Mouse (Mus musculus) limb, embryonic 12.5 days (tissue): ENCODE data around the gene Ptpn12. TPM values are rescaled to one million over a fixed set of nuclear protein-coding genes. Genes with fewer than 3 reads are reported as not detected.

Source experiments
- ATAC-seq: fragments of 200-750 bp; cut with Nextera tagmentation; 2 replicates; pipeline ENCODE4 v1.8.0; 2017; ENCODE audit warnings: low read depth, moderate TSS enrichment; ENCODE audit not compliant: insufficient number of reproducible peaks, insufficient read depth, low FRiP score, low TSS enrichment
- H3K27ac ChIP-seq: fragments of 300-500 bp; sonication (generic); 2 replicates; pipeline ENCODE4 v1.5.1; 2016; ENCODE audit warnings: mild to moderate bottlenecking, moderate library complexity
- H3K27me3 ChIP-seq: fragments of 300-500 bp; sonication (generic); 2 replicates; pipeline ENCODE4 v1.6.1; 2016; ENCODE audit warnings: mild to moderate bottlenecking, moderate library complexity
- H3K36me3 ChIP-seq: fragments of 300-500 bp; sonication (generic); 2 replicates; pipeline ENCODE4 v1.6.1; 2016; ENCODE audit warnings: mild to moderate bottlenecking, moderate library complexity
- H3K4me1 ChIP-seq: fragments of 300-500 bp; sonication (generic); replicated peaks from 2 replicates; pipeline ENCODE4 v1.6.1; 2016
- H3K4me2 ChIP-seq: fragments of 300-500 bp; sonication (generic); 2 replicates; pipeline ENCODE4 v1.6.1; 2016; ENCODE audit warnings: mild to moderate bottlenecking, moderate library complexity
- H3K4me3 ChIP-seq: fragments of 300-500 bp; sonication (generic); replicated peaks from 2 replicates; pipeline ENCODE4 v1.5.1; 2016; ENCODE audit warnings: mild to moderate bottlenecking
- H3K9ac ChIP-seq: fragments of 300-500 bp; sonication (generic); replicated peaks from 2 replicates; pipeline ENCODE4 v1.6.1; 2016; ENCODE audit warnings: mild to moderate bottlenecking, moderate library complexity
- H3K9me3 ChIP-seq: fragments of 300-500 bp; sonication (generic); 2 replicates; pipeline ENCODE4 v1.6.1; 2016; ENCODE audit warnings: mild to moderate bottlenecking, moderate library complexity
- WGBS: fragments of 180-500 bp; shearing (Covaris S2); methylation state at CpG from one replicate; pipeline ENCODE4 v1.1.7; 2016; 5-methylcytosine and 5-hydroxymethylcytosine counted together
- polyA plus RNA-seq: library from polyadenylated mRNA; unstranded; fragments of >200 nt; fragmentation: Nextera tagmentation; extraction: Ambion mirVana; gene quantifications from 2 replicates; pipeline ENCODE4 v1.2.1, GENCODE M21; 2016

The Ptpn12 gene
- 25.5 and 26.7 TPM in 2 replicates for polyA plus RNA-seq

DNA sequence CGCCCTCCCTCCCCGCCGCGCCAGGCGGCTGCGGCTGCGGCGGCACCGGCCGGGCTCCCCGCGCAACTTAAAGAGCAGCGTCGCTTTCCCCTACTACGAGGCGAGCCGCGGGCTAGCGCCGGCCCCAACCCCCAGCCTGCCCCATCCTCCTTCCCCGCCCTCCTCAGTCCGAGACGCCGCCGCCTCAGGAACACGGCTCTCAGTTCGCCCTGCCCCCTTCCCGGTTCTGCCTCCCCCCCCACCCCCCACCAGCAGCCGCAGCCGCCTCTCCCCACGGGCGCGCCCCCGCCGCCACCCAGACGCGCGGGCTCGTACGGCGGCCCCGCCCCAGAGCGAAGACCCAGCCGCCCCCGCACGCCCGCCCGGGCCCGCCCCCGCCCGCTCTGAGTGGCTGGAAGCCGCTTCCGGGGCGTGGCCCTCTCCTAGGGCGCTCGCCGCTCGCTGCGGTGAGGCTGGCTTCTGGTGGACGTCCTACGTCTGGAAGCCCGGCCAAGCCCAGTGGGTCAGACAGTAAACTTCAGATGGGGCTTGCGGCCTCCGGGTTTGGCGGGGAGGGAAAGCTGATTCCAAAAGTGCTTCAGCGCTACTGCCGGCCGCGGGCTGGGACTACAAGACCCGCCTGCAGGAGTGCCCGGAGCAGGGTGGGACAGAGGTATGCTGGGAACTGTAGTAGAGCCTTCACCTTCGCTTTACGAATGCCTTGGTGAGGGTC, at the start of gene Ptpn12:
Ptpn12 (minus strand) TSS at position 92 of the 712 bp plus-strand sequence.
- H3K36me3 ChIP-seq, result no peaks in the 10 kb centered on the region
- H3K4me1 ChIP-seq, result peaks cover 7% of the 10 kb centered on the region
- whole genome bisulfite sequencing, result under 1% methylated on average over 49 of the region's 73 CpGs
- H3K4me3 ChIP-seq, result peak within 1 kb of the TSS; percentile 97
- no peaks in the 10 kb centered on the region for H3K9me3 ChIP-seq
- H3K27me3 ChIP-seq, result no peaks in the 10 kb centered on the region
- peak; percentile 97 for ATAC-seq
- peak within 1 kb of the TSS; percentile 65 for H3K4me2 ChIP-seq
- H3K27ac ChIP-seq, result peak within 1 kb of the TSS; percentile 99
- H3K9ac ChIP-seq, result peak within 1 kb of the TSS; percentile 95

DNA sequence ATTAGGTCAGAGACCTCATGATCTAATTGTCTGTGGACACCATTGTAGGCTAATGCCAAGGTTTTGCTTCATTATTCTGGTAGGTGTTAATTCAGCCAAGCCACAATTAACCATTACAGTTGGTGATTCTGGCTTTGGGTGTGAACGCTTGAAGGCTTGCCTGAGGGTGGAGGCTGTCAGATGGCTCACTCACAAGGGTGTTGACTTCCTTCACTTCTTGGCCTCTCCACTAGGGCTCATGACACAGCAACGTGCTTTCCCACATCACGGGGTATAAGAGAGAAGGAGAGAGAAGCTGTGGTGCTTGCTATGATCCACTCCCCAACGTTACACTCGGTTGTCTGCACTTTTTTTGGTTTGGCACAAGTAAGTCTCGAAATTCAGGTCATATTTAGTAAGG, 35.5 kb upstream of the Ptpn12 start:
- Histone ChIP-seq H3K27me3 (no peaks in the 10 kb centered on the region), H3K4me1 (no peaks in the 10 kb centered on the region), H3K36me3 (no peaks in the 10 kb centered on the region), H3K27ac (no peak overlapping the region), H3K4me3 (no peak overlapping the region), H3K9me3 (peaks cover 3% of the 10 kb centered on the region; the same call in 1 of the 2 replicates), H3K9ac (no peak overlapping the region), H3K4me2 (no peak overlapping the region)
- WGBS, result 74% methylated on average over 6 of the region's 6 CpGs
- ATAC-seq, result no peak

DNA sequence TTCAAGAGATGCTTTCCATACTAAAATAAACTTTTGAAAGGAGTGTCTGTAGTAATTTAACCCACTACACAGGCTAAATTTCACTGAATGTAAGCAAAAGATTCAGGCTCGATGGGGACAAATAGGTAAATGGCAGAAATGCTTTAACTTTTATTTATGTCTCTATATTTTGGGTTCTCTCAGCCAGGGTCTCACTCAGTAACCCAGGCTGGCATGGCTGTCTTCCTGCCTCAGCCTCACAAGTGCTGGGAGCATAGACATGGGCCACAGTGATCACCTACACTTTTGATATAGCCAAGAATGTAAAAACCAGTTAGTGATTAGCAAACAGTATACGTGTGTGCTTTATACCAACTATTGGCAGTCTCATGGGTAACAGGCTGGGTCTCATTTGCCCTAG, 1.5 kb upstream of the Ptpn12 start:
- no peak for ATAC-seq
- no peaks in the 10 kb centered on the region for H3K36me3 ChIP-seq
- 92% methylated on average over 2 of the region's 2 CpGs for WGBS
- no peak overlapping the region; the same call in 1 of the 2 replicates for H3K4me2 ChIP-seq
- no peaks in the 10 kb centered on the region for H3K9me3 ChIP-seq
- no peak overlapping the region for H3K27ac ChIP-seq
- no peaks in the 10 kb centered on the region for H3K27me3 ChIP-seq
- H3K4me1 ChIP-seq, result peaks cover 7% of the 10 kb centered on the region
- H3K9ac ChIP-seq, result no peak overlapping the region
- no peak overlapping the region for H3K4me3 ChIP-seq

DNA sequence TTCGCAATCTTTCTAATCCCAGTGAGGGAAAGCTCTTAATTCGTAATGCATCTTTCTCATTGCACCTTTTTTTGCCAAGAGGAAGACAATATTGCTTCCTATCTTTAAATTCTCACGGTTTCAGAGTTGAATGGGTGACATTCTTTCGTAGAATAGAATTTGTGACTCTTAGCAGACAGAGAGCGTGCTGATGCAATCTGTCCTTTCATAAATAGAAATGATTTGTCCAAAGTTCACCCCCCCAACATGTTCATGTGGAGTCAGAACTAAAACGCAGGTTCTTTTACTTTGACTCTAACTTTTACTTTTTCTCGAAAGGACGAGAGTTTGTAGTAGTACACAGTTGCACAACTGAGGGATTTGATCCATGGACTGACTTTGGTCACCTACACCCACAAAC, 884 bp upstream of the Ptpn12 start:
- Histone ChIP-seq H3K4me3 (peak overlapping the region; percentile 97), H3K27me3 (no peaks in the 10 kb centered on the region), H3K9me3 (no peaks in the 10 kb centered on the region), H3K9ac (peak overlapping the region; percentile 50), H3K4me1 (peaks cover 7% of the 10 kb centered on the region), H3K4me2 (peak overlapping the region; percentile 56), H3K27ac (peak overlapping the region; percentile 99), H3K36me3 (no peaks in the 10 kb centered on the region)
- no peak for ATAC-seq
- WGBS, result 14% methylated on average over 8 of the region's 8 CpGs

DNA sequence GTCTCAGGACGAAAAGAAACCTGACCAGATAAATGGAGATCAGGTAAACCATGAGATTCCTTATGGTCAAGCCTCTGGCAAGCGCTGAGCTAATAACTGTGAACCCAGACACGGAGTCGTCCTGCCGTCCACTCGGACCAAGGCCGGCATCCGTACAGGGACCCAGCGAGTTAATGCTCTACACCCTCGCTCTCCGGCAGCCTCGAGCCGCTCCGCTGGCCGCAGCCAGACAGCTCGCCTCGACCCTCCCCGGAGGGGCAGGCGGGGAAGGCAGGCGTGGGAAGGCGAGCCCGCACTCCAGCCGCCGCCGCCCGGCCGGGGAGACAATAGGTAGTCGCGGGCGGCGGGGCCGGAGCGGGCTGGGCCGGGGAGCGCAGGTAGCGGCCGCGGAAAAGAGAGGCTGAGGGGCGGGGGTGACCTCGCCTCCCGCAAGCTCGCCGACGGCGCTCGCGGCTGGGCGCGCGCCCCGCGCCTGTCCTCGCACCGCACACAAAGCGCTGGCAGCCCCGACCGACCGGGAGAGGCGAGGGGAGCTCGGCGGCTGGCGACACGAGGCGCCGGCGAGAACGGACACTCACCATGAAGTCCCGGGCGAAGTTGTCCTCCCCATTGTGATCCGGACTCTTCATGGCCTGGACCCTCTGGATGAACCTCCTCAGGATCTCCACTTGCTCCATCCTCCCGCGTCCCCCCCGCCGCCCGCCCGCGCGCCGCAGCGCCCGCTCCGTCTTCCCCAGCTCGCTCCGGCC, 466 bp downstream of the Ptpn12 start:
- under 1% methylated on average over 70 of the region's 84 CpGs for WGBS
- ATAC-seq, result peak; percentile 5
- H3K36me3 ChIP-seq, result no peaks in the 10 kb centered on the region
- H3K4me3 ChIP-seq, result peak overlapping the region; percentile 97
- H3K27ac ChIP-seq, result peak overlapping the region; percentile 99
- H3K9ac ChIP-seq, result peak overlapping the region; percentile 95
- H3K4me2 ChIP-seq, result peak overlapping the region; percentile 65
- no peaks in the 10 kb centered on the region for H3K9me3 ChIP-seq
- no peaks in the 10 kb centered on the region for H3K27me3 ChIP-seq
- H3K4me1 ChIP-seq, result peaks cover 7% of the 10 kb centered on the region

DNA sequence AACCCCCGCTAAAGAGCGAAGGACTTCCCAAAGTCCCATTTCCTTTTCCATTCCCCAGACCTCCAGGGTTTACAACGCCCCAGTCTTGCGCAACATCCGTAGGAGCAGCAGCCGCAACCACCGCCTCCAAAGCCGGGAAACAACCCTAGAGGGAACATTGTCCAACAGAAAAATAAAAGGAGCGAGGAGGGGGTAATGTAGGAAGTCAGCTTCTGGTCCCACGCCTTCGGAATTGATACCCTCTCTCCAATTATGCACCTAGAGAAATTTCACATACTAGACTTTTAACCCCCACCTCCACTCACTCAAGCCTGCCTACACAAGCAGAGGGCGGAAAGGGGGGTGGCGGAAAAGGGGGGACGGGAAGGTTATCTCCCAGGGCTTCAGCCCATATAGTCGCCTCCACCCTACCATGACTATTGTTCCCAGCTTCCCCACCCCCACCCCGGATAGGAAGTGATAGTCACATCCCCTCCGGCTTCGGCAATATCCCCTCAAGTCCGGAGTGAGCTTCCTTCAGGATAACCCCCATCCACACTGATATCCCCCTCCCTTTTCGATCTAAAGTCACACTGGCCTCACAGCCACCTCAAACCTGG, 1.1 kb downstream of the Ptpn12 start:
- peak overlapping the region; percentile 97 for H3K4me3 ChIP-seq
- no peaks in the 10 kb centered on the region for H3K36me3 ChIP-seq
- ATAC-seq, result peak; percentile 3
- H3K9me3 ChIP-seq, result no peaks in the 10 kb centered on the region
- H3K9ac ChIP-seq, result peak overlapping the region; percentile 95
- peaks cover 7% of the 10 kb centered on the region for H3K4me1 ChIP-seq
- WGBS, result under 1% methylated on average over 20 of the region's 20 CpGs
- peak overlapping the region; percentile 99 for H3K27ac ChIP-seq
- peak overlapping the region; percentile 65 for H3K4me2 ChIP-seq
- no peaks in the 10 kb centered on the region for H3K27me3 ChIP-seq

DNA sequence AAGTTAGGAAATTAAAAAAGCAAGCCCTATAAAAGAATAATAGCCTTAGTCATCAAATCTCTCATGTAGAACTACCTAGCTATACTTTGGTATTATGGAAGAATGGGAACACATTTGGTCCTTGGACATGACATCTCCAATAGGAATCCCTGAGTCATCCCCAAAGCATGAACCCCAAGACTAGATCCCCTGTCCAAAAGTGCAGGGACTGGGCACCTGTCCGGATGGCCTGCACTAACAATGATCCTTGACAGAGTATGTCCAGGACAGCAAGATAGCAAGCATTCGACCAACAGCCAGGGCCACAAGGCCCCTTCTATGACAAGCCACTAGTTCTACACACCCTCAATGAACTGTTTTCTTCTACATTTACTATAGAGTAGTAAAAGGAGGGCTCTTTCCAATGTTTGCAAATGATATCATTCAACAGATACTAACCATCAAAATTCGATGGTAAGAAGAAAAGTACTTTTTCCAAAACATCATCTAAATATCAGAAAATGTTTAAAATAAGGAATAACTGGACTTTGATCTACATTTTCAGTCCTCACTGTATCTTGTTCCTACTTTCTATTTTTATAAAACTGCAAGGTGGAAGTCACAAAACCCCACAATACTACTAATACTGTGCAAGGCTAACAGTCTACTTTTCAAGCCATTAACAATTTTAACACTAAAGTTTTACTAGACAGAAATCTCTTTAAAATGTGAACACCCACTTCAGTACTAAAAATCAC, 2.0 kb downstream of the Ptpn12 start:
- no peak for ATAC-seq
- Histone ChIP-seq H3K9me3 (no peaks in the 10 kb centered on the region), H3K9ac (no peak overlapping the region), H3K36me3 (no peaks in the 10 kb centered on the region), H3K27me3 (no peaks in the 10 kb centered on the region), H3K27ac (no peak overlapping the region), H3K4me1 (peaks cover 7% of the 10 kb centered on the region), H3K4me3 (peak overlapping the region; percentile 97), H3K4me2 (peak overlapping the region; percentile 65)
- 73% methylated on average over 3 of the region's 3 CpGs for WGBS

DNA sequence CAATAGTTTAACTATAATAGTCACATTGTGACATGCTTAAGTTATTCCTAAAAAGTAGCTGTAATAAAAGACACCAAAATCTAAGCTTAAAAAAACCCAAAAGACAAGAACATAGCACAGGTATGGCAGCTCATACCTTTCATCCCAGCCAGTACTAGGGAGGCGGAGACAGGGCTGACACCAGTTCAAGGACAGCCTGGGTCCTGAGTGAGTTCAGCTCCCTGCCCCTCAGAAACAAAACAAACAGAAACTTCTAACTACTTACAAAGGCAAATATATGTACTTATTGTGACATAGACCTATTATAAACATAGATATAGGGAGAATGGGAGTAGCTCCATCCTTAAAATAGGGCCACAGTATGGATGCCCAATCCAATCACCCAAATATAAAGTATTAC, 3.2 kb downstream of the Ptpn12 start:
- Histone ChIP-seq H3K9me3 (no peaks in the 10 kb centered on the region), H3K9ac (no peak overlapping the region), H3K4me2 (no peak overlapping the region), H3K4me3 (no peak overlapping the region), H3K36me3 (no peaks in the 10 kb centered on the region), H3K27ac (no peak overlapping the region), H3K4me1 (peaks cover 7% of the 10 kb centered on the region), H3K27me3 (no peaks in the 10 kb centered on the region)
- 92% methylated on average over 1 of the region's 1 CpGs for WGBS
- ATAC-seq, result no peak

DNA sequence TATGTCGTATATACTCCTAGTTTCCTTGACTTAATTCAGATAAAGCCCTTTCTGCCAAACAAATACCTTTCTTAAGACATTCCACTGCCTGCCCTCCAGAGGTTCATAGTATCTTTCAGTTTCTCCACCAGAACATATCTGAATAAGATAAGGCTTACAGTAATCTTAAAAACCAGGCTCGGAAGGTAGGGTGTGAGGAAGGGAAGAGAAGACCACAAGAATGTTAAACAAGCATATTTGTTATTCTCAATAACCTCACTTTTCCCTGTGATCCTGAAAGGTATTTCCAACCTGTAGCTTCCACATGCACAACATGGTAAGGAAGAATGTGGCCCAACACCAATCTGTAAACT, 5.0 kb downstream of the Ptpn12 start:
- whole genome bisulfite sequencing, result 81% methylated on average over 2 of the region's 2 CpGs

DNA sequence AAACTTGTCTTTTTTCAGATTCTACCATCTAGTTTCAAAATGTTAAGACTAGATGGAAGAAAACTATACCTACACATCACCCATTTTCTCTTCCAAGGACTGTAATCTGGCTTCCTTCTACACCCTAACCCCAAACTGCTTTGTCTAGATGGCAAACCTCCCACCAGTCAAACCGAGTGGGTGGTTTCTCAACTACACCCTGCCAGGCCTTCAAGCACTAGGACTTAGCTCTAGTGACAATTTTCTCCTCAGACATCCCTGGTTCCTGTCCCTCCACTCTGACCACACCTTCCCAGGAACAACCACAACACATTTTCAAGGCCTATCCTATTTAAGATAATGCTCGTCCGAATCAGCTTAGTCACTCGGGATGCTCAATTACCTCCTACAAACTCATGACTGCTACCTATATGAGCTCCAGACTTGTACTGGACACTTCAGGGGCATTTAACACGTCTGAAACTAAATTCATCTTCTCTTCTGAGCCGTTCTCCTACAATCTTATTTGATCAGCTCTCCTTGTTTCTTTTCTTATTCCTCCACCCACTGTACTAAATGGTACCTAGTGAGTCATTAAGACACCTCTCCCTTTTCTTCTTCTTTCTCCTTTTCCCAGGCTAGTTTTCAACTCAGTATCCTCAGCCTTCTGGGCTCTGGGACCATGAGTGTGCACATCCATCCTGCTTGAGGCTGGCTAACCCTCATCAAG, 5.5 kb downstream of the Ptpn12 start:
- ATAC-seq, result no peak
- Histone ChIP-seq H3K9me3 (no peaks in the 10 kb centered on the region), H3K4me3 (no peak overlapping the region), H3K36me3 (no peaks in the 10 kb centered on the region), H3K9ac (no peak overlapping the region), H3K4me2 (no peak overlapping the region), H3K27ac (no peak overlapping the region), H3K27me3 (no peaks in the 10 kb centered on the region), H3K4me1 (peaks cover 7% of the 10 kb centered on the region)
- 90% methylated on average over 6 of the region's 6 CpGs for WGBS

More for the DNA sequence above, 5.0 kb downstream of the Ptpn12 start:
- Histone ChIP-seq H3K27me3 (no peaks in the 10 kb centered on the region), H3K4me2 (no peak overlapping the region), H3K36me3 (no peaks in the 10 kb centered on the region), H3K9me3 (no peaks in the 10 kb centered on the region), H3K9ac (no peak overlapping the region), H3K27ac (no peak overlapping the region), H3K4me1 (peaks cover 7% of the 10 kb centered on the region), H3K4me3 (no peak overlapping the region)
- ATAC-seq, result no peak
